Mouse (Mus musculus) layer of hippocampus, postnatal 14 days (tissue): ENCODE measurements at regions not wholly inside any gene's neighbourhood (a gene's known extent, or its start where the extent isn't known, plus 50 kb on each side); places are given as distances from the start of the nearest gene placed in this dataset.

Experiments used
- DNase-seq, 2 experiments: peaks; one replicate each; pipeline ENCODE4 v3.0.0; 2021 to 2022; ENCODE audit warnings: low spot score in 2 of 2, mixed read lengths in 1 of 2

DNA sequence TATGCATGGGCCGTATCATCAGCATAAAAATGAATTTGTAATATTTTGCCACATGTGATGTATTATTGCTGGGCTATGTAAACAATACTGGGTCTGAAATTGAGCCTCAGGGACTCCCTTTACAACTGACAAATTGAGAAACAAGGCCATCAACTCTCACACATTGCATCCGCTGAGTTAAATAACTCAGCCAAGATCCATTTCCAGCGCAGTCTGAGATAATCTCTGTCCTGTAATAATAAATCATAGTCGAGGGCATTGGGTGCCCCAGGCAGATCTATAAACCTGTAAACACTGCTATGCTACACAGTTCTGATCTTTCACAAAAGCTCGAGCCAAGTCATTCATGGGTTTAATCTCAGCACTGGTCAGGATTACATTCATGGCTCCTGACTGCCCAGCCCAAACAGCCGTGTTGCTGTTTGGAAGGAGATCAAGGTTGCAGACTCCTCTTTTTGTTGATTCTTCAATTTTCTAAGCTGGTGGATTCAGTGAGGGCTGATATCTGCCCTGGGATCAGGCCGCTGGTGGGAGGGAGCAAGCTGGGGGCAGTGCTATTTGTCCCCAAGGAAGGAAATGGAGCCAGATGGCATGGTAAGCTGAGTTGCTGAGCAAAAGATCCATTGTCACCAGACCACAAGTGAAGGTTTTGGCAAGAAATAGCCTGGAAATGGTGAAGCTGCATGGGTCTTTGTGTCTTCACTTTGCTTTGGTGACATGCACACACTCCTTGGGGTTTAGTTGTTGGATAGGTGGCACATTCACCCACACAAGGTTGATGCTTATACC lies 160.0 kb upstream of the Bmper start:
- no peak for DNase-seq

GRCm38 (mm10) chr9:23064001-23064400 lies 158.9 kb upstream of the Bmper start:
- DNase-seq, result no peak

GRCm38 (mm10) chr9:23064811-23065210 lies 158.1 kb upstream of the Bmper start:
- no peak for DNase-seq

GRCm38 (mm10) chr9:23068101-23068791 lies 154.6 kb upstream of the Bmper start:
- DNase-seq, result no peak

GRCm38 (mm10) chr9:23069161-23069560 lies 153.7 kb upstream of the Bmper start:
- peak in 1 of 2 experiments; percentile 30 for DNase-seq

- no peak for DNase-seq
These were observed 151.9 kb upstream of the Bmper start for GRCm38 (mm10) chr9:23071006-23071405.

GRCm38 (mm10) chr9:23072741-23073140 lies 150.1 kb upstream of the Bmper start:
- DNase-seq, result no peak

DNA sequence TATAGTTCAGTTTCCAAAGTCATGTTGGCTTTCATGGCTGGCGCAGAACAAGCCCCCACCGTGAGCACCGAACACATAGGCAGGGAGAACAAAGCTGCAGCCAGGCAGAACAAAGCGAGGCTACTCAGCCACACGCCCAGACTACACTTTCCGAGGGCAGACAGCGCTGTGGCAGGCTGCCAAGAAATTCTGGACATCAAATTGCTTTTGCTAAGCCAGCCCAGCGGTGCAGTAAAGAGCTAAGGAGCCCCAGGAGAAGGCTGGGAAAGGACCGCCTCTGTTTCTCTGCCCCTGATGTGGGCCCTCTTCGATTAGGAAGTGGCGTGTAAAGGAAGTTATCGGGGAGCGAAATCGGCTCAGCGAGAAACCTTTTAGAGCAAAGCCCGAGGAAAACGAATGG lies 139.3 kb upstream of the Bmper start:
- DNase-seq, result peak; percentile 36 to 52

DNA sequence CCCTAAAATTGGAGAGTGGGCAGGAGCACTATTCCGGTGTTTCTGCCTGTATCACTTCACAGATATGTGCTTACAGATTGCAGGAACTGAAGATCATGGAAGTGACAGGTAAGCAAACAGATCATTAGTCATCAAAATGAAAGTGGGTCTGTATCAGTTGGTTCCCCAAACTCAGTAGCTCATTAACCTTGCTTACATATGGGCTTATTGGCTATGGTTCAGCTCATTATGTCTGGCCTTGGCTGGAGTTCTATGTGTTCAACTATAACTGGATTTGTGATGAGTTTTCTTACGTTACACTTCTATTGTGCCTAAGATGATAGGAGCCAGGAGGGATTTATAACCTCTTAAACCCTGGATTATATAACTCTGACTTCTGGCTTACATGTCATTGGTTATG lies 133.5 kb upstream of the Bmper start:
- DNase-seq, result no peak

GRCm38 (mm10) chr9:23097134-23097789 lies 125.6 kb upstream of the Bmper start:
- DNase-seq, result no peak

GRCm38 (mm10) chr9:23101584-23101983 lies 121.3 kb upstream of the Bmper start:
- DNase-seq, result no peak

DNA sequence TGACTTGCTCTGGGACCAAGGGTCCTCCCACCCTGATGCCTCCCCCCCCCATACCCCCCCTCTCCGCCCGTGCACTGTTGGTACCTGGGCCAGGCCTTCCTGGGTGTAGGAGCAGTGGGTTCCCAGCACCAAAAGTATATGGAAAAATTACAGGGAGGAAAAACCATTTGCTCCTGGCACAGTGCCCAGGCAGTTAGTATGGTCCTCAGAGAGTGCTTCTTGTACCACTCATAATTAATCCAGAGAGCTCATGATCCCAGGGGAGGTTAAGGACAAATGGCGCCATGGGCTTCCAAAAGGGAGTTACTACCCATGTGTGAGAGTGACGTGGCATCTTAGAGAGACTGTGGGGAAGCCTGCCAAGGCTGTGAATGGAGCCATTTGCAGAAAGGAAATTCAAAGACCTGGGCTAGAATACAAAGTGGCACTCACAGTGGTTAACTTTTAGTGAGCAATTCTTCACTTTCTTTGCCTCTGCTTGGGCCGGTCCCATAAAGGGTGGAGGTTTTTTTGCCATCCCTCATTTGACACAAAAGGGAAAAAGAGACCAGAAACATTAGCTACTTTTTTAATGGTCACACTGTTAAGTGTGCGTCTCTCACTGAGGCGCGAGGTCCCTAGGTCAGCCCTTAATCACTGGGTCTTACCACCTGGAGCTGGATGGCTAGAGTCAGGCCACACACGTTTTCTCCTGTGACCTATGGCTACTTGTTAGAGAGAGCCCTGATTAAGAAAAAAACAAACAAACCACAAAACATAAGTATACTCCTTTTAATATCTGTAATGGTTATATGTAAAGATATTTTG lies 120.7 kb upstream of the Bmper start:
- DNase-seq, result peak; percentile 28 to 58

GRCm38 (mm10) chr9:23111500-23111899 lies 111.4 kb upstream of the Bmper start:
- no peak for DNase-seq

- DNase-seq, result no peak
These were observed 107.8 kb upstream of the Bmper start for GRCm38 (mm10) chr9:23115026-23115425.

- DNase-seq, result no peak
These were observed 107.3 kb upstream of the Bmper start for GRCm38 (mm10) chr9:23115540-23115939.

DNA sequence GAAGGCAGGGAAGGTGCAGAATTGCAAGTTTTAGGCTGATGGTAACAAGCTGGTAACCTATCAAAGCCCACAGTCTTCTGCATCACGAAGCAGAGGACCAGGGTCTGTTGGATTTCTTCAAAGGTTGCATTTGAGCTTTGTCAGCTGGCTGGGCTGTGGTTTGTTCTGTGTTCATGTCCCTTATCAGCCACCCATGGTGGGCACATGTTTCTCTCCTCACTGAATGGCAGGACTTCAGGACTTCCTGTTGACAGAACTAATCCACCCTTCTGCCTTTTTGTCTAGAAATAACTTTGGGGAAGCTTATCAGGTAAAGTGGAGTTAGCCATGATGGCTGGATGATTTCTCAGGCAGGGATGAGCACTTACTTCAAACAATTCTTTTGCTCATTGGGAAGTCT lies 106.6 kb upstream of the Bmper start:
- DNase-seq, result no peak

- no peak for DNase-seq
These were observed 103.1 kb upstream of the Bmper start for GRCm38 (mm10) chr9:23119811-23120210.

DNA sequence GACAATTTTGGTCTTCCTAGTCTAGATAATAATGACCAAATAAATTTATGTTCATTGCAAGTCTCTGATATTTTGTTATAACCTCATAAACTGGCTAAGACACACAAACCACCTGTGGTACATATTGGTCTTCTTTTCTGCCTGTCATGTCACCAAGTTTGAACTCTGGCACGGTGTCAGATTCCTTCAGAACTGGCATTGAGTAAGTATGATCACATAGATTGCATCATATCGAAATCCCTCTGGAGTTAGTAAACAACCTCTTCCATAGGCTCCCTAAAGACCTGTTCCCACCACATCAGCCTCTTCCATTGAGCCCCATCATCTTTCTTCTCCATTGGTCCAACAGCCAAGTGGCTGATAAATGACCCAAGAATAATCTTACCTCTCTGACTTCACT lies 102.1 kb upstream of the Bmper start:
- DNase-seq, result no peak

DNA sequence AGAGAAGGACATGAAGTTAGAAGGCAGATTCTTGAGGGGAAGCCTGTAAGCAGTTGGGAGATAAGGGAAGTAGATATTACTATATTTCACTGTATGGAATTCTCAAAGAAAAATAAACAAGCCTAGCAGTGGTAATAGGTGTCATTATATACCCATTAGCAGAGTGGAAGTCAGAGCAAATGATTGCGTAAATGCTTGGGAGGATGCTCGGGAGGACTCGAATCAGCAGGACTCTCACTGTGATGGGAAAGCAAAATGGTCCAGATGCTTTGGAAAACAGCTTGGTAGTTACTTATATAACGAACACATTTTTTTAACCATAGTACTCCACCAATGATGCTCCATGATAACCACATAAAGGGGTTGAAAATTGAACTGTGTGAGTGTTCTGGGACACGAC lies 100.4 kb upstream of the Bmper start:
- DNase-seq, result no peak

DNA sequence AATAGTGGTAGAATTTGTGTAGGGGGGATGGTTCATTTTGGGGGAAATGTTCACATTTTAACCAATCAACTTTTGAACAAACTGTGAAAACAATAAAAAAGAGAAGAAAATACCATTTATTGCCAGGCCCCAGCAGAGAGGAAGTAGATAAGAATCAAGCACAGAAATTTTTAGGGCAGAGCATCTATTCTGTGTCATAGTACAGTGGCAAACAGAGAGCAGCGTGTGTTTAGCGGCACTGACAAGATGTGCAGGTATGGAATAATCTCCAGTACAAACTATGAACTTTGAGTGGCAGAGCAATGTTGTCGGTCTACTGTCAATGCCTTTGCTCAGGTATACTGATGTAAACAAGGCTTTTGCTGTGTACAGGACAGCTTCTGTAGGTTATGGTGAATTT lies 99.4 kb upstream of the Bmper start:
- DNase-seq, result no peak
